Mouse (Mus musculus) E14TG2a.4 (cell line): ENCODE measurements around the gene Sec1.

ENCODE experiments used
- H3K27me3 ChIP-seq: 2 replicates; pipeline ENCODE4 v1.6.1; 2014; ENCODE audit warnings: low read length, control low read depth; ENCODE audit not compliant: insufficient read depth
- H3K36me3 ChIP-seq: 2 replicates; pipeline ENCODE4 v1.6.1; 2014; ENCODE audit warnings: low read length, control low read depth; ENCODE audit not compliant: insufficient read depth
- H3K4me1 ChIP-seq: replicated peaks from 2 replicates; pipeline ENCODE4 v1.6.1; 2014; ENCODE audit warnings: low read depth, low read length, control low read depth
- H3K4me3 ChIP-seq: replicated peaks from 2 replicates; pipeline ENCODE4 v1.5.1; 2014; ENCODE audit warnings: mild to moderate bottlenecking, low read length
- H3K9me3 ChIP-seq: 2 replicates; pipeline ENCODE4 v1.6.1; 2014; ENCODE audit warnings: low read length, control low read depth
- CTCF ChIP-seq: conservative IDR thresholded peaks from 2 replicates; pipeline ENCODE4 v1.5.1; 2014; ENCODE audit warnings: low read length
- NANOG ChIP-seq: IDR thresholded peaks from 2 replicates; pipeline ENCODE4 v1.6.1; 2014; ENCODE audit warnings: borderline replicate concordance, low read length, mixed read lengths
- POU5F1 ChIP-seq: IDR thresholded peaks from 2 replicates; pipeline ENCODE4 v1.6.1; 2014; ENCODE audit warnings: low read length, borderline replicate concordance

Sec1 gene

GRCm38 (mm10) chr7:45704730-45705442 lies 10.7 kb upstream of the Sec1 start, which contains the start of gene Dbp:
Gene Dbp (plus strand): TSS chr7:45705088.
- Histone ChIP-seq H3K27me3 (peaks cover 11% of the 10 kb centered on the region), H3K4me3 (peak within 1 kb of the TSS; percentile 96), H3K4me1 (peaks cover 84% of the 10 kb centered on the region), H3K9me3 (no peaks in the 10 kb centered on the region), H3K36me3 (peaks cover 18% of the 10 kb centered on the region)
- TF ChIP-seq NANOG (no peak), CTCF (no peak), POU5F1 (no peak)

GRCm38 (mm10) chr7:45704046-45704559 lies 9.9 kb upstream of the Sec1 start:
- peaks cover 10% of the 10 kb centered on the region for H3K36me3 ChIP-seq
- TF ChIP-seq CTCF (no peak), POU5F1 (no peak), NANOG (no peak)
- peak overlapping the region; percentile 96 for H3K4me3 ChIP-seq
- peaks cover 83% of the 10 kb centered on the region for H3K4me1 ChIP-seq
- peaks cover 19% of the 10 kb centered on the region for H3K27me3 ChIP-seq
- no peaks in the 10 kb centered on the region for H3K9me3 ChIP-seq

- H3K4me3 ChIP-seq = peak overlapping the region; percentile 96
- H3K36me3 ChIP-seq = peaks cover 5% of the 10 kb centered on the region
- H3K4me1 ChIP-seq = peaks cover 79% of the 10 kb centered on the region
- peaks cover 24% of the 10 kb centered on the region for H3K27me3 ChIP-seq
- no peaks in the 10 kb centered on the region for H3K9me3 ChIP-seq
- TF ChIP-seq NANOG (no peak), POU5F1 (no peak), CTCF (no peak)
Measured at GRCm38 (mm10) chr7:45703521-45704033, 9.4 kb upstream of the Sec1 start.

- peaks cover 73% of the 10 kb centered on the region for H3K4me1 ChIP-seq
- no peak for TF ChIP-seq POU5F1
- H3K9me3 ChIP-seq = no peaks in the 10 kb centered on the region
- no peaks in the 10 kb centered on the region for H3K36me3 ChIP-seq
- H3K27me3 ChIP-seq = peaks cover 29% of the 10 kb centered on the region
- H3K4me3 ChIP-seq = no peak overlapping the region
Measured at GRCm38 (mm10) chr7:45702809-45703520, 8.8 kb upstream of the Sec1 start.

GRCm38 (mm10) chr7:45702316-45702715 lies 8.1 kb upstream of the Sec1 start:
- Histone ChIP-seq H3K4me1 (peaks cover 69% of the 10 kb centered on the region), H3K36me3 (no peaks in the 10 kb centered on the region), H3K27me3 (peaks cover 32% of the 10 kb centered on the region), H3K9me3 (no peaks in the 10 kb centered on the region), H3K4me3 (no peak overlapping the region)
- TF ChIP-seq POU5F1 (no peak), CTCF (no peak), NANOG (no peak)

- no peaks in the 10 kb centered on the region for H3K9me3 ChIP-seq
- TF ChIP-seq NANOG = no peak
- TF ChIP-seq CTCF = no peak
- no peak for TF ChIP-seq POU5F1
- H3K4me1 ChIP-seq = peaks cover 66% of the 10 kb centered on the region
- peak overlapping the region; percentile 76 for H3K4me3 ChIP-seq
- no peaks in the 10 kb centered on the region for H3K36me3 ChIP-seq
- H3K27me3 ChIP-seq = peaks cover 32% of the 10 kb centered on the region
Measured at GRCm38 (mm10) chr7:45701607-45702006, 7.4 kb upstream of the Sec1 start.

GRCm38 (mm10) chr7:45701072-45701471 lies 6.9 kb upstream of the Sec1 start:
- Histone ChIP-seq H3K4me3 (peak overlapping the region; percentile 76), H3K9me3 (no peaks in the 10 kb centered on the region), H3K36me3 (no peaks in the 10 kb centered on the region), H3K27me3 (peaks cover 32% of the 10 kb centered on the region), H3K4me1 (peaks cover 63% of the 10 kb centered on the region)
- TF ChIP-seq CTCF = no peak
- TF ChIP-seq POU5F1 = no peak
- TF ChIP-seq NANOG = no peak

GRCm38 (mm10) chr7:45700301-45701015 lies 6.3 kb upstream of the Sec1 start:
- TF ChIP-seq NANOG (no peak), POU5F1 (0 out of 2 replicates have a peak, but pooled peaks have one; percentile 10)

More at GRCm38 (mm10) chr7:45700301-45701015, 6.3 kb upstream of the Sec1 start:
- no peaks in the 10 kb centered on the region for H3K36me3 ChIP-seq
- peaks cover 57% of the 10 kb centered on the region for H3K4me1 ChIP-seq
- 0 out of 2 replicates have a peak, but pooled peaks cover 2% of the 10 kb centered on the region for H3K9me3 ChIP-seq
- peak overlapping the region; percentile 76 for H3K4me3 ChIP-seq
- H3K27me3 ChIP-seq = peaks cover 38% of the 10 kb centered on the region
